Mouse (Mus musculus) c-Kit-negative CD71-positive TER-119-positive erythroid progenitor cells, embryonic 14.5 days (primary cell): ENCODE measurements around the gene Epb41l3.

ENCODE experiments used
- DNase-seq: peaks from one replicate; pipeline ENCODE4 v3.0.0-alpha.2; 2013; ENCODE audit warnings: low read depth, low spot score

Epb41l3 gene

DNA sequence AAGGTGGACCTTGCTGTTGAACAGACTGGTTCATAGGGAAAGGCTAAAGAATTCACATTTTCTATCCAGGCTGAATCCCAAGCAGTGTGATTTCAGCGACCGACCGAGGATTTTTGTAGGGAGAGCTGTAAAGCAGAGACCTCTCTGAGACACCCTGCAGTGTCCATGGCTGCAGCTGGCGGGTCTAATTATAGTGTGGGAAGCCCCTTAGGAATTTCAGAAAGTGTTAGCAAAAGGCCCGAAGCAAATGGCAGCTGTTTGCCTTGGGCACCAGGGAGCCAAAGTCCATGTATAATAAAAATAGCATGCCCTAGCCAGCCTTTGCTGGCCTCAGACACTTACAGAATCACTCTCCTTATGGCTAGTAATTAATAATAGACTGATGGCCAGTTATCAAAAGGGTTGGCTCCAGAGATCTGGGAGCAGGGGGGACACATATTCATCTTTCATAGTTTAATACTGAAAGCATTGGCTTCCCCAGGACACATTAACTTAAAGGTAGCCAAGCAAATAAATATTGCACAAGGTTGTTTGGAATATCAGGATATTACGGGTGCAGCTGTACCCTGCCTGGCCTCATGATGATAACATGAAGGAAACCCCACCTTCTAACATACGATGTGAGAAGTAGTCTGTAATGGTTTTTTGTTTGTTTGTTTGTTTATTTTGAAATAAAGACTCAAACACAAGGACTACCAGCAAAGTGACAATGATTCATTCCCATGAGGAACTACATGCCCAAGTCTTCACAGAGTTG, 106.3 kb downstream of the Epb41l3 start:
- DNase-seq = no peak

DNA sequence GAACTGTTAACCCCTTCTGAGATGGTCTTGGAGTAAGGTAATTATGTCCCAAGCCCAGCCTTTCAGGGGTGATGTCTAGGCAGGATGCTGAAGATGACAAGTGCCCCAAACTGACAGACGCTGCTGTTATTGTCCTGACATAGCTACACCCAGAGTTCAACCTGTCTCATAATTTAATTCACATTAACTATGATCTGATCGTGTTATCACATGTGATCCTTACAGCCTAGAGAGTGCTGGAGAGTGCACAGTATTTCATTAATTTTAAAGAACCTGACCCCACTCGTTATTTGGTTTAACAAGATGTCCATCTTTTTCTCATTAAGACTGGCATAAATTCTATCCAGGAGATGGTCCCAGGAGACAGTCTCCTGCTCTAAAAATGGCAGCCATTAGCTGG, 112.3 kb downstream of the Epb41l3 start:
- DNase-seq = no peak

DNA sequence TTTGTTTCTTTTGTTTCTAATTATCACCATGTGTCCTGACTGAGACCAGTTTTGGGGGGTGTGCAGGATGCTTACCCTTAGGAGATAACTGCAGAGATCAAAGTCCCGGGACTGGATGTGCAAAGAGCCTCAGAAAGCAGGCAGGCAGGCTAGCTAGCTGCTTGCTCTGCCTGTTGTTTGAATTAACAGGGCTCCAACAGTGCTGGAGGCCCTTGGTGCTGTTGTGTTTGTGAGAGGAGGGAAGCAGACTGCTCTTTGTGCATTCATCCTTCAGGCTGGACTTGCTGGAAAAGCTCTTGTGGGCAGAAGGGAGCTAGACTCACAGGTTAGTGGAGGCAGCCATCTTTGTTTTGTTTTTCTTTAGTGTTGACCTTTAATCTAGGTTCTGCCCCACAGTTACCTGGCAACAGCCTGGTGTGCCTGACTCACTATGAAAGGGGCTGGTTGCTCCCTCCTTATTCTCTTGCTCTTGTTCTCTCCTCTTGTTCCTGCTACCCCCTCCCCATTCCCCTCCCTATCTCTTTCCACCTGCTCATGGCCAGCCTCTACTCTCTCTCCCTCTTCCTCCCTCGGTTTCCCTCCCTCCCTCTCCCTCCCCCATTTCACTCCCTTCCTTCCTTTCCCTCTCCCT, 117.5 kb downstream of the Epb41l3 start:
- no peak for DNase-seq

DNA sequence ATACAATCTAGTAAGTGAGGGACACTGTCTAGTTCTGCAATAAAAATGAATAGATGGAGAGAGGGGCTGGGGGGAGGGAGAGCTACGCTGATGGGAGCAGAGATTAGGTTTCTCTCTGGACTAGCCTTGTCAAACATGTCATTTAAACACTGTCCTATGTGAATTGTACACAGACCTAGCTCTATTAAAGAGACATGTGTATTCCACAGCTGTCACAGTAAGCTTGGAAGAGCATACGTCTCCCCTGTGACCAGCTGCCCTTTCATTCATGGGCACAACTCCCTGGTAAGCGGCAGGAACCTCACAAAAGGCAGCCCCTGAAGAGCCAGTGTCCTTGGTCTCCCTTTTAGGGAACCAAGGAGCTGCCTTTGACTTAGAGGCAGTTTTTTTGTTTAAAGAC, 119.1 kb downstream of the Epb41l3 start:
- no peak for DNase-seq

DNA sequence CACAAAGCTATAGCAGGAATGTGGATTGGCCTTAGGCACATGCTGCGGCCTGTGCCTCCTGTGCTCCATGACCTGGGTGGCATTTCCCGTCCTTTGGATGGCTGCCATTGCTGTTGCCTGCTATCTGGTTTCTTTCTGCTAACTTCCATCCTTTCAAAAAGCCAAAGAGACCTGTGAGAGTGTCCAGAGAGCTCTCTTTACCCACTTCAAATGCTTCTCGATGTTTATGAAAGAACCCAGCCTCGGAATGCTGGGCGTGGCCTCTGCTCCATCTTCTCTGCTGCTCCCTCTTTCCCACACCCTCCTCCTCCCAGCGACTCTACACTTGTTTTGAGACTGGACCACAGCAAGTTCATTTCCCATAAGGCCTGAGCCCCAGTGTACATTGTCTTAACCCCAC, 120.3 kb downstream of the Epb41l3 start:
- no peak for DNase-seq

DNA sequence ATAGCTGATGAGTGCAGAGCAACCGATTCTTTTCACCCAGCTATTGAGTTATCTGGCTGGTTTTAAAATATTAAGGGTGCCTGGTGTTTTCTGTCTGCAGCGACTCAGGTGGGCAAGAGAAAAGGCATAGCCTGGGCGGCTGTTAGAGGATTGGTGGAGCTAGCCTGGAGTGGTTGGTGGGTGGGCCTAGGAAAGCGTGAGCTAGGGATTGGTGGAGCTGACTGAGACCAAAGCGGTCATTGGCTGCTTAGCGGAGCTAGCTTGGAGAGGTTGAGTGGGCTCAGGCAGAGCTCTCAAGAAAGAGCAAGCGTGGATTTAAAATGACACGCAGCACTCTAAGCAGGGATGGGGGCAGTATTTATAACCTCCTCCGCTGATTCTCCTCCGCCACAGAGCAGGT, 121.2 kb downstream of the Epb41l3 start:
- no peak for DNase-seq

DNA sequence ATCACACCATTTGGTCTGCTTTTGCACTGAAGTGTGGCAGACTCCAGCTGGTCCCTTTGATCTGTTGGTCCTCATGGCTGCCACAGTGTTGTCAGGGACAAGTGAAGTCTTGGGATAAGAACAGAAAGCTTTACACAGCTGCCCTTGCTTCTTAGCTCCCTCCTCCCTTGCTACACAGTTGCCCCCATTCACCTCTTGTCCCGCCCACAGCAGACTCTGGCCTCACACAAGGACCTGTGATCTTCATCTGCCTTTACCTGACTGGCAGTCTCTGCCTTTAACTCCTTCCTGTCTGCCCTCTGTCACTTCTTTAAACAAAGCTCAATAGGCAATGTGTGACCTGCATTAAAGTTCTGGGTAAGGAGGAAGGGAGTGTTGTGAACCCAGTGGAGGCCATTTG, 123.3 kb downstream of the Epb41l3 start:
- DNase-seq = no peak

DNA sequence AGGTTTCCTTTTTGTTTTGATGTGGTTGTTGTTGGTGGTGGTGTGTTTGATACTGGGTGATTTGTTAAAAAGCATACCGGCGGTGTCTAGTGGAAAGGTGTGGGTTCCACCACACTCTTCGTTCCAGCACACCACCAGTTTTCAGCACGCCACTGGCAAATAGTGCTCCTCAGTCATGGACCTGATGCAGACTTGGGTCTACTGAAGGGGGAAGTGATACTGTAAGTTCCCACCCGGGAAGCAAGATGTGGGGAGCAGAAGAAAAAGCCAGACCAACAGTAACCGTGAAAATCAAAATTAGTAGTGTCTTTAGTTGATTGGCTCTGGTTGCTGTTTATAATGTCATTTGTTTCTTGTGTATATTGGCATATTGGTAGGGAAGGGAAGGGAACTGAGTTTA, 124.3 kb downstream of the Epb41l3 start:
- no peak for DNase-seq

DNA sequence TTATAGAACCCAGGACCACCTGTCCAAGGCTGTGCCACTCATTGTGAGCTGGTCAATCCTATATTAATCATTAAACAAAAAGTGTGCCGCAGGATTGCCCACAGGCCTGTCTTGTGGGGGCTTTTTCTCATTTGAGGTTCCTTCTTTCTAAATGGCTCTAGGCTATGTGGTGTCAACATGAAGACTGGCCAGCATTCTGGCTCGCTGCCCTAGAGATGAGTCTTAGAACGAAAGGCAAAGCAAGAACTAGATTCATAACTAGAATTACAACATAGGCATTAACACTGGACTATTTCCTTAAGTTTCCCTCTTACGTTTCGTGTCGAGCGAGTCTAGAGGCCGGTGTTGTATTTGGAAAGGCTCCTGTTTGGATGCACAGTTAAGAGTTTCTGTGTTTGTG, 125.5 kb downstream of the Epb41l3 start:
- no peak for DNase-seq

DNA sequence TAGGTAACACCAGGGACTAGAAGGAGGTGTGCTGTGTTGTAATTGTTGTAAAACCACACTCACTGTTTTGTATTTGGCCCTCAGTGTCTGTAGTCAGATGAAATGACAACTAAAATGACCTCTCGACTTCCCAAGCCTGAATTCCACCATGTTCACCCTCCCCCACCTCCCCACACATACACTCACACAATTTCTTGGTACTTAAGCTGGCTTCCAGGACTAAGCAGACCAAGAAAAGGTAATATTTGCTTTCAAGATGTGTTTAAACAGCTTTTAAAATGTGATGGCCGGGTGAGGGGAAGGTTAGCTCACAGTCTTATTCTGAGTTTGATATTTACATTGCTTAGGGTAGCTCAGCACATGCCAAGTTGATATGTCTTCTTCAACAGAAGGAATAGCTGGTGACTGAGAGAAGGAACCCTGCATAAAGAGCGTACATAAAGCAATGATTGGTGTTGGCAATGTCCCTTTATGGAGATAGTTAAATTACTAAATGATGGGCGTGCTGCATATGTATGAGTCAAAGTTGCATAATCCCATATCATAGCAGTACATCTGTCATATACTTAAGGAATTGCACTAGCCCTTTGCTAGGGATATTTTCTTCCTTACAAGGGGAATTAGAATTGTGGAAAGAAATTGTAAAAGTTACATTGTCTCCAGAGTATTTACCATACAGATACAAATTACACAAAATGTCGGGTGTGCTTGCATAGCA, 130.0 kb downstream of the Epb41l3 start:
- no peak for DNase-seq

DNA sequence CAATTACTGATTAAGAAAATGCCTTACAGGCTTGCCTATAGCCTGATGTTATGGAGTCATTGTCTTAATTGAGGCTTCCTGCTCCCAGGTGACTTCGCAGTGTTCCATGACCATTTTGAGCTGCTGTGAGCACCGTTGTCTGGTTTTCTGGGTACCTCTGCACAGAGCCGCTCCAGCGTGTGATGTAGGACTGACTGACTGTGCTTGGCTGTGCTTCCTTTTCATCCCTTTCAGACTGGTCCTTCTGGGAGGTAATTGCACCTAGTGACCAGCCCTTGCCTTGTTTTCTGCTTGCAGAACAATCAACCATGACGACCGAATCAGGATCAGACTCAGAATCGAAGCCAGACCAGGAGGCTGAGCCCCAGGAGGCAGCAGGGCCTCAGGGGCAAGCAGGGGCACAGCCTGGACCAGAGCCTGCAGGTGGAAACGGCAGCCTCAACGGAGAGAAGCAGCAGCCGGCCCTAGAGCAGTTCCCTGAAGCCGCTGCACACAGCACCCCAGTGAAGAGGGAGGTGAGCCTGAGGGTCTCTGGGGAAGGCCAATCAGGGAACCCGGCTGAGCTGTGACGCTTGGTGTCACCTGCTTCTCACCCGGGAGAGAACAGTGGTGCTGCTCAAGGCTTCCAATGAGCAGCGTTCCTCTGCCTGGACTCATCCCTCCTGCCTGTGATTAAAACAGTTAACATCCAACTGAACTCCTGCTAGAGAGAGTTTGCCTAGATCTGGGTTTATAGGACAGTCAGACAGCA, 132.3 kb downstream of the Epb41l3 start:
- no peak for DNase-seq

DNA sequence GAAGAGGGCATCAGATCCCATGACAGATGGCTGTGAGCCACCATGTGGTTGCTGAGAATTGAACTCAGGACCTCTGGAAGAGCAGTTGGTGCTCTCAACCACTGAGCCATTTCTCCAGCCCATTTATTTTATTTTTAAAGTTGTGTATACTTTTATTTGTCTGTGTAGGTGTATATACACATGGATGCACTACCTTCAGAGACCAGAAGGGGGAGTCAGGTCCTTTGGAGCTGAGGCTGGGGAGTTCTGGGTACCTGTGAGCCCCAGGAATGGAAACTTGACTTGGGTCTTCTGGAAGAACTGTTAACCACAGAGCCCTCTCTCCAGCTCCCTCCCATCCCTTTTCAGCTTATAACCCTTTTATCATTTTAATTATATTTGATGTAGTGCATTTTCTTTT, 135.6 kb downstream of the Epb41l3 start:
- no peak for DNase-seq

DNA sequence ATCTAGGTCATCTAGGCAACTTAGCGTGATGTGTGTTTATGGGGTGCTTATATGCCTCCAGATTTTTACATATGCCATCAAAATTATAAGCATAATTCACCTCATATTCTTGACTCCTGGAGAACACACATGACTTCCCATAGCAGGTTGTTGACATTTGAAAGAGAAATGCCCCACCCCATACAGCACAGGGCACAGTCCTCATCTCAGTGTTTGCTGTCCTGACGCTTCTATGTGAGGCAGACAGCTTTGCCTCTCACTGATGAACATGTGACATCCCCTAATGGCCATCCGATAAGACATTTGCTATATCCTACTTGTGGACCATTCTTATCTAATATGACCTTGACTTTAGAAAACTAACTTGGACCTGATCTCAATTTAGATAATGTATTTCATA, 140.6 kb downstream of the Epb41l3 start:
- DNase-seq = no peak

DNA sequence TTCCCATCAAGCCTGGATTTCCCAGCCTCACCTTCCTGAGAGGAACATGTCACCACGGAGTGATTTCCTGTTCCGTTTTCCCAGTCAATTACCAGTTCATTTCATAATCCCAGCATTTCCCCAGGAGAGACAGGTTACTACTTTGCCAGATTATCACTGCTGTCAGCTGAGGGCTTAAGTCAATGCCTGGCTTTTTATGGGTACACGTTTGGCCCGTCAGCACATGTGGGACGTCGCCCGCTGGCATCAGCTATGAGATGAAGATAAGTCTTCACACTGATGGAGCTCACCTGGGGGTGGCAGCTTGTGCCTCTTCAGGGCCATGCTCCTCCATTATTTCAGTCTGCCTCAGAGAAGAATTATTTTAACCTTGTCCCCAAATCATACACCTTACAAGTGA, 145.4 kb downstream of the Epb41l3 start:
- no peak for DNase-seq

DNA sequence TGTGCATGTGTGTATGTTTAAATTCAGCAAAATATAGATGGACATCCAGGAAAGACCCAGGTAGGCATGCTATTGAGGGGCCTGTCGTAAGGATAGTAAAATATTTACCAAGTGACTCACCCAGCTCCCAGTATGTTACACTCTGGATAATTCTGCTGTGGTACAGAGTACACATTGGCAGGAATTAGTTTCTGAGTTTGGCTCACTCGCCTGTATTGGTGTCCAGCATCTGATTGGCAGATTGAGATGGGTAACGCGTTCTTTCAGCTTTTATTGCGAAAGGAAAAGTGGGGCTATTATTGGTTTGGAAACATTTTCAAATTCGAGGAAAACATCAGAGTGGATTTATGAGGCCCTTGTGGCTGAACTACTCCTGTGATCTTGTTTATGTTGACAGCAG, 145.9 kb downstream of the Epb41l3 start:
- no peak for DNase-seq

DNA sequence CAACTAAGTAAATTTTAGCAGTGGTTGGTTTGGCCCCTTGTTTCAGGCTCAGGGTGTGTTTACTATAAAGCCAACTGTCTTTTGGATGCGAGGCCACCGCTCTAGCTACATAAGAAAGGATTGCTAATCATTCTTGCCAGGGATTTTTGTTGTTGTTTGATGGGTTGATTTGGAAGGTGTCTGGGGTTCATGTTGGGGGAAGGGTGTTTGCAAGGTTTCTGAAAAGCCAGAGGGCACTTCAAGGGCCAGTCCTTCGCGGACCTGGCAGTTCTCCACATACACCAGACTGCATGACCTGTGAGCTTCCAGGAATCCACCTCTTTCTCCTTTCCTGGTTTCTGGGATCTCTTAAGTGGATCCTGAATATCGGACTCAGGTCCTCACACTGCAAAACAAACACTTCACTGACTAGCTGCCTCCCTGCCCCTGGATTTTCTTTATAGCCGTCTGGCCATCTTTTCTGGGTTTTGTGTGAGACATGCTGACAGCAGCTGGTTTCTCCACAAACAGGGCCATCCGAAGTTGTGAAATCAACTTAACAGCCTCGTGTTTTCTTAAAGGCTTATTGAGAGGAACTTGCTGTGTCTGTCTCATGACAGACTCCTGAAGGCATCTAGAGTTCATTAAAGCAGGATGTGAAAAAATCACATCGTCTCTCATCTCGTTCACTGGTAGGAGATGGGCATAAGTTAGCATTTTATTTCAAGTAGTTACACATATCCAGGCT, 146.6 kb downstream of the Epb41l3 start:
- DNase-seq = no peak

DNA sequence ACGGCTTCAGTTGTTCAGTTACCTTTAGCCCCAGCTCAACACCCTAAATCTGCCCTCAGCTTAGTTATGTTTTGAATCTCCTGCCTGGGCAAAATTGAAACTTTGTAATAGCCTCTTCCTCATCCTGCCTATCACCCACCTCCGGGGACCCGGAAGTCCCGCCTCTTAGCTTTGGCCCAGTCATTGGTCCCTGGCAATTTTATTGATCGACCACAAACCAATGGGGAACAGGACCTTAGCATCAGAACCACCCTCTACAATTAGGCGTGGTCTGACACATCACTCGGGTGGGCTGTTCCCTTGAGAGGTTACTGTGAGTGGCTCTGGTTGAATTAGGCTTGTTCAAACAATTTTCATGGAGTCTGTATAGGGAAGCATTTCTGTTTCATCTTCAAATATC, 150.5 kb downstream of the Epb41l3 start:
- no peak for DNase-seq

DNA sequence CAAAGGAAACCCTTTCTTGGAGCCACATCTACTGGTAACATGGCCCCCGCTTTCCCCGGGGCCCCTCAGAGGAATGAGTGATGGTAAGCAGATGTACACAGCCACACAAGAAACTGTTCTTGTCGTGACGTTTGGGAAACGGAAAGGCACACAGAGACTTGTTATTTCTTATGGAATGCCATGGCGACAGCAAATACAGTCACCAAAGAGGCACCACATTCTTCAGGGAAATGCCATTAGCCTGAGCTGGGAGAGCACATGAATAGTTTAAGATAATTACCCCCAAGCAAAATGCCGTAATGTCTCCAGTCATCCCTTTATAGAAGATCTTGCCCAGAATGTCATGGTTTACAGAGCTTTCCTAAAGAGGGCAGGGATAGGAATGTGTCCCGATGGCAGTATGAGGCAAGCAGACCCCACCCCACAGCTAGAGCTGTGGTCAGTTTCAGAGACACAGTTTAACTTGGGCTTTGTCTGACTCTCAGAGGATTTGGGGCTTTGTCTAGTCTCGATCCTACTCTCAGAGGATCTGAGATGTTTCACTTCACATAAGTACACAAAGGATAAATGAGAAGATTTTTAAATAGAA, 152.0 kb downstream of the Epb41l3 start:
- DNase-seq = no peak

DNA sequence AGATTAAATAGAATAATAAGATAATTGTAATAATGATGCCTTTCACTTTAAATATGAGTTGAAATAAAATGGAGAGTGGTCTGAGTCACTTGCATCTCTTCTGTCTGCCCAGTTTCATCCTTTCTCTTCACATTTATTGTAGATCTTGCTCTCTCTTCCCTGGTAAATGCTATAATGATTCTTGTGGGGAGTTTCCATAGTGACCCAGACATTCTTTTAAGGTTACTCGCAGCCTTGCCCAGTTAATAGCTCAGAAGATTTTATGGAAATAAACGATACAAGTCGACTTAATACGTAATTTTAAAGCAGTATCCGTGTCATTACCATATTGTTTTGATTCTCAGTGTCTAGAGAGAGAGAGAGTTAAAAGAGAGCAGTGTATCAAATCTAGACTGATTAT, 154.0 kb downstream of the Epb41l3 start:
- DNase-seq = no peak

DNA sequence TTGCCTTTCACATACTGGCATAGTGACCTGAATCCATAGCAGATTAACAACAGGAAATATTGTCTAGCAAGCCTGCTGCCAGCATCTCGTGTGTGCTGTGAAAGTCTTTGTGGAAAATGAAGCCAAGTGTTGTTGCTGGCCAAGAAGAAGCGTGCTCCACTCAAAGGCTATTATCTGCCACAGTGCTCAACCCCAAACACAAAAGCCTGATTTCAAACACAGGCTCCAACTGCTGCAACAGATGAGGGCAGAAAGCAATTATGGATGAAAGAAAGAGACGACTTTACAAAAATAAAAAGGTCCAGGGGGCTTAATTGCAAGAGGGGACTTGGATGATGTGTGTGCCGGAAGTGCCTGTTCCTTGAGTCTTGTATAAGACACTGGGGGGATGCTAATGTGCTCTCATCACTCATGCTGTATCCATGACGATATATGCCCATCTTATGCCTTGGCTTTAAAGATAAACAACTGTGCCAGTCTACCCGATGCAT, 154.7 kb downstream of the Epb41l3 start:
- no peak for DNase-seq

DNA sequence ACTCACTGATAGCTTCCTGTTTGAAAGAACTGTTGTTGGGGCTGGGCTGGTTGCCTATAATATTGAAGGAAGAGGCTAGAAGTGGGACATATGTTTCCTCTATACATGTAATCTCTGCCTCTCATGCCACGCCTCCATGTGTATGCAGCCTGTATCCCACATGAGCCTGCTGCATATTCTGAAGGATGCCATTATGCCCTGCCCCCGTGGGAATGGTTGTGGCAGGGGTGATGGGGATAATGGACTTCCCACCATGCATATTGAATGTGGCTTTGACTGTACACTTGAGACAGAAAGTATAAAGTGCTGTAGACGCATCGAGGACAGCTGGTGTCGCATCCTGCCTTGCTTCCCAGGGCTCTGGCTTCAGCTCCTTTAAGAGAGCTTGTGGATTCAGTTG, 155.9 kb downstream of the Epb41l3 start:
- DNase-seq = no peak
